Mouse (Mus musculus): ENCODE data around the gene Brox. TPM values are rescaled to one million over a fixed set of nuclear protein-coding genes. Genes with fewer than 3 reads are reported as not detected.
A peak's percentile ranks its signal among the peaks of the same experiment; 100 is the strongest.
"Not testable (repeated sequence)": the region's sequence is repeated elsewhere in the genome, so short reads cannot be mapped to it uniquely, and the experiment has no call there.

Brox gene
- polyA plus RNA-seq, 1 experiment from 2014 or later, result 109 TPM

DNA sequence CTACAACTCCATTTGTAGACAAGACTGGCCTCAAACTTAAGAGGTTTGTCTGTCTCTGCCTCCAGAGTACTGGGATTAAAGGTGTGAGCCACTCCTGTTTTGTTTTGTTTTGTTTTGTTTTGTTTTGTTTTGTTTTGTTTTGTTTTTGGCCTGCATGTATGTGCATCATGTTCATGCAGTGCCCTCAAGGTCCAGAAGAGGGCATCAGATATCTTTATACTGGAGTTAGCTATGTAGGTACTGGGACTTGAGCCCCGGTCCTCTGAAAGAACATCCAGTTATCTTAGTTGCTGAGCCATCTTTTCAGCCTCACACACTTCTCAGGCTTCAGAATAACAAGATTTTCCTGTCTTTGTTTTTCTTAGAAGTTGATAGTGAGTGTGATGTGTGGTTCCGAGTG is 18.7 kb upstream of the Brox start:
- Histone ChIP-seq H3K36me3 (ENCODE audit: control insufficient read depth, insufficient read depth, low read length) (peaks cover 65% of the 10 kb centered on the region), H3K4me2 (ENCODE audit: low read length) (no peak overlapping the region), H3K9ac (ENCODE audit: low read length) (no peak overlapping the region), H3K27ac (ENCODE audit: low read depth, low read length) (no peak overlapping the region), H3K9me3 (replicated peaks; ENCODE audit: control insufficient read depth, low read length) (no peaks in the 10 kb centered on the region), H3K27me3 (replicated peaks; ENCODE audit: control insufficient read depth, insufficient read depth, low read length) (no peaks in the 10 kb centered on the region), H3K4me3 (ENCODE audit: low read depth, low read length) (no peak overlapping the region), H3K4me1 (ENCODE audit: control insufficient read depth, insufficient read depth, low read length) (no peaks in the 10 kb centered on the region)
- no peak for DNase-seq (ENCODE audit: low spot score)
- WGBS, result 83% methylated on average over 2 of the region's 2 CpGs
- no peak for ATAC-seq

- no peak overlapping the region for H3K9ac ChIP-seq (ENCODE audit: low read length)
- H3K27ac ChIP-seq (ENCODE audit: low read depth, low read length), result no peak overlapping the region
- ATAC-seq, result no peak
- peaks cover 47% of the 10 kb centered on the region for H3K36me3 ChIP-seq (ENCODE audit: control insufficient read depth, insufficient read depth, low read length)
- 99% methylated on average over 2 of the region's 2 CpGs for WGBS
- no peaks in the 10 kb centered on the region for H3K4me1 ChIP-seq (ENCODE audit: control insufficient read depth, insufficient read depth, low read length)
- H3K9me3 ChIP-seq (replicated peaks; ENCODE audit: control insufficient read depth, low read length), result no peaks in the 10 kb centered on the region
- DNase-seq (ENCODE audit: low spot score), result no peak
- no peak overlapping the region for H3K4me3 ChIP-seq (ENCODE audit: low read depth, low read length)
- no peak overlapping the region for H3K4me2 ChIP-seq (ENCODE audit: low read length)
- no peaks in the 10 kb centered on the region for H3K27me3 ChIP-seq (replicated peaks; ENCODE audit: control insufficient read depth, insufficient read depth, low read length)
These were observed 15.0 kb upstream of the Brox start for GRCm38 (mm10) chr1:183312076-183312475.

GRCm38 (mm10) chr1:183309601-183310000 is 12.5 kb upstream of the Brox start:
- peaks cover 32% of the 10 kb centered on the region for H3K36me3 ChIP-seq (ENCODE audit: control insufficient read depth, insufficient read depth, low read length)
- 69% methylated on average over 2 of the region's 2 CpGs for WGBS
- not testable (repeated sequence) for ATAC-seq; H3K9me3 ChIP-seq (replicated peaks; ENCODE audit: control insufficient read depth, low read length); H3K4me2 ChIP-seq (ENCODE audit: low read length); H3K27me3 ChIP-seq (replicated peaks; ENCODE audit: control insufficient read depth, insufficient read depth, low read length); DNase-seq (ENCODE audit: low spot score); H3K27ac ChIP-seq (ENCODE audit: low read depth, low read length); H3K9ac ChIP-seq (ENCODE audit: low read length); H3K4me3 ChIP-seq (ENCODE audit: low read depth, low read length); H3K4me1 ChIP-seq (ENCODE audit: control insufficient read depth, insufficient read depth, low read length)

DNA sequence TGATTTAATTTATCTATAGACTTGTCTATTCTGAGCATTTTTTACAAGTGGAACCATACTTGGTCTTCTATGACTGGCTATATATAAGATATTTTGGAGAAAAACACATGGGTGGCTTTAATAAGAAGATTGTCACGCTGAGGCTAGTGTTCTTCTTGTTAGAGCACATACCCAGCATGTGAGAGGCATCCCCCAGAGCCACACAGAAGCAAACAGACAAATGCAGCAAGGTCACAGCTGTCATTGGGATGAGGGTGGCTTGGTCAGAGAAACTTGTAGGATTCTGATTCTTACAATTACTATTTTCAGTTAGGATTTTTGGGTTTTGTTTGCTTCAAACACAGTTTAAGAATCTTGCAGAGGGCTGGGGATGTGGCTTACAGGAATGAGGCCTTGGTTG is 11.4 kb upstream of the Brox start:
- Histone ChIP-seq H3K9ac (ENCODE audit: low read length) (no peak overlapping the region), H3K27me3 (replicated peaks; ENCODE audit: control insufficient read depth, insufficient read depth, low read length) (no peaks in the 10 kb centered on the region), H3K9me3 (replicated peaks; ENCODE audit: control insufficient read depth, low read length) (no peaks in the 10 kb centered on the region), H3K4me2 (ENCODE audit: low read length) (no peak overlapping the region), H3K4me3 (ENCODE audit: low read depth, low read length) (no peak overlapping the region), H3K4me1 (ENCODE audit: control insufficient read depth, insufficient read depth, low read length) (no peaks in the 10 kb centered on the region), H3K36me3 (ENCODE audit: control insufficient read depth, insufficient read depth, low read length) (peaks cover 23% of the 10 kb centered on the region), H3K27ac (ENCODE audit: low read depth, low read length) (no peak overlapping the region)
- ATAC-seq (no peak), DNase-seq (ENCODE audit: low spot score) (no peak)
- 95% methylated on average over 1 of the region's 1 CpGs for WGBS

DNA sequence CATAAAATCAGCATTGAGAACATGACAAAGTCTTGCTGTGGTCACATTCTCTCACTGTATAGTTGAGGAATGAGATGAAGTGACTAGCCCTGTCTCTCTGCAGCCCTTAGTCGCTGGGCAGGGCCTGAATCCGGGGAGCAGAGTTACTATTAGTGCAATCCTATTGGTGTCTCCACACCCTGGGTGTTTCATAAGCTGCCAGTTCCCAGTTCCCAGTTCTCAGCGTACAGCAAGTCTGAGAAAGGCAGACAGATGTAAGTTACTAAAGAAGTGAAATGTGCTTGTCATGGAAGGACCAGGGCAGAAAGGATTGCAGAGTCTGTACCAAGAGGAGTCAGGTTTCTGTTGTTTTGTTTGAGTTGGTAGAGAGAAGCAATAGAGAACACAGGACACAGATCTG is 10.5 kb upstream of the Brox start:
- H3K9ac ChIP-seq (ENCODE audit: low read length), result no peak overlapping the region
- no peaks in the 10 kb centered on the region for H3K27me3 ChIP-seq (replicated peaks; ENCODE audit: control insufficient read depth, insufficient read depth, low read length)
- 84% methylated on average over 3 of the region's 3 CpGs for WGBS
- no peak overlapping the region for H3K27ac ChIP-seq (ENCODE audit: low read depth, low read length)
- ATAC-seq (no peak), DNase-seq (ENCODE audit: low spot score) (no peak)
- H3K4me3 ChIP-seq (ENCODE audit: low read depth, low read length), result no peak overlapping the region
- no peaks in the 10 kb centered on the region for H3K9me3 ChIP-seq (replicated peaks; ENCODE audit: control insufficient read depth, low read length)
- H3K4me1 ChIP-seq (ENCODE audit: control insufficient read depth, insufficient read depth, low read length), result no peaks in the 10 kb centered on the region
- H3K36me3 ChIP-seq (ENCODE audit: control insufficient read depth, insufficient read depth, low read length), result peaks cover 15% of the 10 kb centered on the region
- H3K4me2 ChIP-seq (ENCODE audit: low read length), result no peak overlapping the region

- H3K9me3 ChIP-seq (replicated peaks; ENCODE audit: control insufficient read depth, low read length), result no peaks in the 10 kb centered on the region
- ATAC-seq, result no peak
- 86% methylated on average over 6 of the region's 6 CpGs for WGBS
These were observed 2.1 kb upstream of the Brox start for GRCm38 (mm10) chr1:183299161-183299560.

DNA sequence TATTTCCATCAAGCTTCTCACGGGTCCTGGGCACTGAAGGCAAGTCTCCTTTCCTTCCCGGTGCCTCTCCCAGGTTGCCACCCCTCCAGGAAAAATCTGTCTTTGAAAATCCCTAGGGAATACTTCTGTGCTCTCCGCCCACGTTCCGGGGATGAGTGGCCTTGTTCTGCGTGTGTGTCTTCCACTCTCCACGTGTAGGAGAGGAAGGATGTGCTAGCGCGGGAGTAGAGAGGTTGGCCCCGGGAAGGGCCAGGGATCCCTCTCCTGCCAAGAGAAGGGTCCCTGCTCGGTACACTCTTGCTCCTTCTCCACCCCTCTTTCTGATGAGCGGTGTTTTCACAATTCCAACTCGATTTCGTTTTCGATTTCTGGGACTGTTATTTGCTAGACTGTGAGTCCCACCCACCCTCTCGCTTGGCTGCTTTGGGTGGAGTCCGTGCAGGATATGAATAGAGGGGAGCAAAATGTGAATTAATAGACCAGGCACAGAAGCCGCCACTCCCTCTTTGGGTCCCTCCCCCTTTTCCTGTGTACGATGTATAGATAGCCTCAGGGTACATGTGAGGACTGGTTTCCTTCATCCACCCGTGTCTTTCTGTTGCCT is 919 bp upstream of the Brox start:
- no peaks in the 10 kb centered on the region for H3K27me3 ChIP-seq (replicated peaks; ENCODE audit: control insufficient read depth, insufficient read depth, low read length)
- DNase-seq (ENCODE audit: low spot score), result peak; percentile 46
- H3K4me1 ChIP-seq (ENCODE audit: control insufficient read depth, insufficient read depth, low read length), result no peaks in the 10 kb centered on the region
- no peaks in the 10 kb centered on the region for H3K9me3 ChIP-seq (replicated peaks; ENCODE audit: control insufficient read depth, low read length)
- H3K4me3 ChIP-seq (ENCODE audit: low read depth, low read length), result peak overlapping the region; percentile 45
- WGBS, result under 1% methylated on average over 20 of the region's 20 CpGs
- H3K9ac ChIP-seq (ENCODE audit: low read length), result peak overlapping the region; percentile 52
- H3K27ac ChIP-seq (ENCODE audit: low read depth, low read length), result no peak overlapping the region
- no peak for ATAC-seq
- H3K36me3 ChIP-seq (ENCODE audit: control insufficient read depth, insufficient read depth, low read length), result peaks cover 10% of the 10 kb centered on the region
- peak overlapping the region; percentile 55 for H3K4me2 ChIP-seq (ENCODE audit: low read length)

More at GRCm38 (mm10) chr1:183299161-183299560, 2.1 kb upstream of the Brox start:
- peak; percentile 88 for DNase-seq (ENCODE audit: low spot score)
- no peaks in the 10 kb centered on the region for H3K27me3 ChIP-seq (replicated peaks; ENCODE audit: control insufficient read depth, insufficient read depth, low read length)
- H3K36me3 ChIP-seq (ENCODE audit: control insufficient read depth, insufficient read depth, low read length), result no peaks in the 10 kb centered on the region
- H3K4me1 ChIP-seq (ENCODE audit: control insufficient read depth, insufficient read depth, low read length), result no peaks in the 10 kb centered on the region
- no peak overlapping the region for H3K27ac ChIP-seq (ENCODE audit: low read depth, low read length)
- H3K4me2 ChIP-seq (ENCODE audit: low read length), result no peak overlapping the region
- H3K9ac ChIP-seq (ENCODE audit: low read length), result no peak overlapping the region
- H3K4me3 ChIP-seq (ENCODE audit: low read depth, low read length), result no peak overlapping the region

DNA sequence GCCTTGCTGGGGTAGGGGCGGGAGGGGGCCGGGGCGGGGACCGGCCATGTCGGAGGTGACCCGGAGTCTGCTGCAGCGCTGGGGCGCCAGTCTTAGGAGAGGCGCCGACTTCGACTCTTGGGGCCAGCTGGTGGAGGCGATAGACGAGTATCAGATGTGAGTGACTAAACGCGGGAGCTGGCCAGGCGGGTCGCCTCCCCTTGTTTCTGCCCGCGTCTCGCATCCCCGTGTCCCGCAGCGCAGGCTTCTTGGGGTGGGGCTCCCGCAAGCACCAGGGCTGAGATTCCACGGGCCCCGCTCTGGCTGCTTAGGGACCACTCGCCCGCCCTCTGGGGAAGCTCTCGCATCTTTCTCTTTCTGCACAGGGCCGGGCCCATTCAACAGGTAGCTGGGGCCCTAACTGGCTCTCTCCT is 410 bp upstream of the Brox start:
- H3K4me3 ChIP-seq (ENCODE audit: low read depth, low read length), result peak overlapping the region; percentile 45
- H3K36me3 ChIP-seq (ENCODE audit: control insufficient read depth, insufficient read depth, low read length), result peaks cover 15% of the 10 kb centered on the region
- DNase-seq (ENCODE audit: low spot score) (peak; percentile 57), ATAC-seq (peak; percentile 30)
- H3K4me1 ChIP-seq (ENCODE audit: control insufficient read depth, insufficient read depth, low read length), result no peaks in the 10 kb centered on the region
- WGBS, result under 1% methylated on average over 28 of the region's 30 CpGs
- peak overlapping the region; percentile 55 for H3K4me2 ChIP-seq (ENCODE audit: low read length)
- H3K9ac ChIP-seq (ENCODE audit: low read length), result peak overlapping the region; percentile 52
- peak overlapping the region; percentile 2; the same call in 1 of the 2 replicates for H3K27ac ChIP-seq (ENCODE audit: low read depth, low read length)
- no peaks in the 10 kb centered on the region for H3K27me3 ChIP-seq (replicated peaks; ENCODE audit: control insufficient read depth, insufficient read depth, low read length)
- no peaks in the 10 kb centered on the region for H3K9me3 ChIP-seq (replicated peaks; ENCODE audit: control insufficient read depth, low read length)

GRCm38 (mm10) chr1:183296465-183296864 is 604 bp downstream of the Brox start, which contains the start of gene Aida:
TSS of gene Aida (plus strand) at chr1:183296590.
- peak; percentile 24 for ATAC-seq
- Histone ChIP-seq H3K27ac (ENCODE audit: low read depth, low read length) (peak within 1 kb of the TSS; percentile 55; the same call in 1 of the 2 replicates), H3K9ac (ENCODE audit: low read length) (peak within 1 kb of the TSS; percentile 62), H3K9me3 (replicated peaks; ENCODE audit: control insufficient read depth, low read length) (no peaks in the 10 kb centered on the region), H3K36me3 (ENCODE audit: control insufficient read depth, insufficient read depth, low read length) (peaks cover 25% of the 10 kb centered on the region), H3K27me3 (replicated peaks; ENCODE audit: control insufficient read depth, insufficient read depth, low read length) (no peaks in the 10 kb centered on the region), H3K4me1 (ENCODE audit: control insufficient read depth, insufficient read depth, low read length) (no peaks in the 10 kb centered on the region), H3K4me3 (ENCODE audit: low read depth, low read length) (peak within 1 kb of the TSS; percentile 45), H3K4me2 (ENCODE audit: low read length) (peak within 1 kb of the TSS; percentile 55)
- DNase-seq (ENCODE audit: low spot score), result peak; percentile 30
- WGBS, result under 1% methylated on average over 26 of the region's 26 CpGs
